Mouse (Mus musculus) hindbrain, embryonic 11.5 days (tissue): ENCODE data around the gene Moap1. TPM values are rescaled to one million over a fixed set of nuclear protein-coding genes. Genes with fewer than 3 reads are reported as not detected.

Source experiments
- ATAC-seq: fragments of 200-750 bp; cut with Nextera tagmentation; 2 replicates; pipeline ENCODE4 v1.8.0; 2017; ENCODE audit warnings: mild to moderate bottlenecking, moderate TSS enrichment, moderate library complexity; ENCODE audit not compliant: low FRiP score
- DNase-seq: peaks from one replicate; pipeline ENCODE4 v3.0.0-alpha.2; 2015; ENCODE audit warnings: low spot score
- H3K27ac ChIP-seq: fragments of 300-500 bp; sonication (generic); 2 replicates; pipeline ENCODE4 v1.5.1; 2014; ENCODE audit warnings: mild to moderate bottlenecking, low read depth, low read length
- H3K27me3 ChIP-seq: fragments of 300-500 bp; sonication (generic); 2 replicates; pipeline ENCODE4 v1.6.1; 2014; ENCODE audit warnings: mild to moderate bottlenecking, low read length, moderate library complexity, mixed read lengths; ENCODE audit not compliant: control insufficient read depth, insufficient read depth
- H3K36me3 ChIP-seq: fragments of 300-500 bp; sonication (generic); 2 replicates; pipeline ENCODE4 v1.6.1; 2014; ENCODE audit warnings: mild to moderate bottlenecking, low read length, moderate library complexity, mixed read lengths; ENCODE audit not compliant: control insufficient read depth, insufficient read depth
- H3K4me1 ChIP-seq: fragments of 300-500 bp; sonication (generic); replicated peaks from 2 replicates; pipeline ENCODE4 v1.6.1; 2014; ENCODE audit warnings: low read length, mixed read lengths; ENCODE audit not compliant: control insufficient read depth, insufficient read depth
- H3K4me2 ChIP-seq: fragments of 300-500 bp; sonication (generic); replicated peaks from 2 replicates; pipeline ENCODE4 v1.6.1; 2014; ENCODE audit warnings: mild to moderate bottlenecking, low read depth, low read length
- H3K4me3 ChIP-seq: fragments of 300-500 bp; sonication (generic); 2 replicates; pipeline ENCODE4 v1.5.1; 2014; ENCODE audit warnings: low read depth, low read length
- H3K9ac ChIP-seq: fragments of 300-500 bp; sonication (generic); 2 replicates; pipeline ENCODE4 v1.6.1; 2014; ENCODE audit warnings: low read depth, low read length
- H3K9me3 ChIP-seq: fragments of 300-500 bp; sonication (generic); 2 replicates; pipeline ENCODE4 v1.6.1; 2016; ENCODE audit warnings: low read length; ENCODE audit not compliant: control insufficient read depth
- WGBS: fragments of 180-500 bp; shearing (Covaris S2); extraction: QIAGEN DNeasy Blood & Tissue Kit; methylation state at CpG from one replicate; pipeline ENCODE4 v1.1.7; 2014; 5-methylcytosine and 5-hydroxymethylcytosine counted together
- polyA plus RNA-seq: library from polyadenylated mRNA; unstranded; fragments of >200 nt; fragmentation: Nextera tagmentation; extraction: Ambion mirVana; gene quantifications from 2 replicates; pipeline ENCODE4 v1.2.1, GENCODE M21; 2014

Gene Moap1
- polyA plus RNA-seq, 1 experiment from 2014 or later: 35.7 TPM

GRCm38 (mm10) chr12:102714654-102715395 is 28.6 kb downstream of the Moap1 start:
- no peaks in the 10 kb centered on the region for H3K36me3 ChIP-seq
- no peak overlapping the region for H3K4me2 ChIP-seq
- H3K27me3 ChIP-seq: no peaks in the 10 kb centered on the region
- no peak overlapping the region for H3K27ac ChIP-seq
- no peak for DNase-seq
- H3K4me3 ChIP-seq: no peak overlapping the region
- WGBS: 84% methylated on average over 10 of the region's 10 CpGs
- ATAC-seq: no peak
- H3K9ac ChIP-seq: no peak overlapping the region
- H3K9me3 ChIP-seq: no peaks in the 10 kb centered on the region
- no peaks in the 10 kb centered on the region for H3K4me1 ChIP-seq

- no peaks in the 10 kb centered on the region for H3K27me3 ChIP-seq
- H3K36me3 ChIP-seq: no peaks in the 10 kb centered on the region
- no peak overlapping the region for H3K4me2 ChIP-seq
- no peak for ATAC-seq
- H3K9me3 ChIP-seq: no peaks in the 10 kb centered on the region
- no peaks in the 10 kb centered on the region for H3K4me1 ChIP-seq
- H3K9ac ChIP-seq: no peak overlapping the region
- no peak for DNase-seq
- no peak overlapping the region for H3K4me3 ChIP-seq
- H3K27ac ChIP-seq: no peak overlapping the region
- 54% methylated on average over 2 of the region's 2 CpGs for WGBS
These were observed 29.3 kb downstream of the Moap1 start for GRCm38 (mm10) chr12:102714116-102714515.

GRCm38 (mm10) chr12:102713153-102713865 is 30.2 kb downstream of the Moap1 start:
- 82% methylated on average over 20 of the region's 20 CpGs for WGBS
- Histone ChIP-seq H3K9me3 (no peaks in the 10 kb centered on the region), H3K27me3 (no peaks in the 10 kb centered on the region), H3K9ac (no peak overlapping the region), H3K36me3 (no peaks in the 10 kb centered on the region), H3K4me3 (no peak overlapping the region), H3K4me2 (no peak overlapping the region), H3K4me1 (no peaks in the 10 kb centered on the region), H3K27ac (no peak overlapping the region)
- DNase-seq (no peak), ATAC-seq (no peak)

GRCm38 (mm10) chr12:102710851-102711375 is 32.5 kb downstream of the Moap1 start:
- H3K4me3 ChIP-seq: no peak overlapping the region
- DNase-seq: no peak
- H3K27ac ChIP-seq: no peak overlapping the region
- H3K9me3 ChIP-seq: no peaks in the 10 kb centered on the region
- H3K9ac ChIP-seq: no peak overlapping the region
- no peaks in the 10 kb centered on the region for H3K4me1 ChIP-seq
- WGBS: 70% methylated on average over 4 of the region's 4 CpGs
- H3K4me2 ChIP-seq: no peak overlapping the region
- ATAC-seq: no peak
- no peaks in the 10 kb centered on the region for H3K36me3 ChIP-seq
- no peaks in the 10 kb centered on the region for H3K27me3 ChIP-seq

GRCm38 (mm10) chr12:102709896-102710295 is 33.6 kb downstream of the Moap1 start:
- H3K4me2 ChIP-seq: no peak overlapping the region
- no peaks in the 10 kb centered on the region for H3K9me3 ChIP-seq
- DNase-seq (no peak), ATAC-seq (no peak)
- no peaks in the 10 kb centered on the region for H3K36me3 ChIP-seq
- 85% methylated on average over 5 of the region's 5 CpGs for WGBS
- no peaks in the 10 kb centered on the region for H3K27me3 ChIP-seq
- no peak overlapping the region for H3K4me3 ChIP-seq
- H3K27ac ChIP-seq: no peak overlapping the region
- no peak overlapping the region for H3K9ac ChIP-seq
- peaks cover 2% of the 10 kb centered on the region; the same call in 1 of the 2 replicates for H3K4me1 ChIP-seq

GRCm38 (mm10) chr12:102708220-102708619 is 35.2 kb downstream of the Moap1 start:
- H3K27ac ChIP-seq: no peak overlapping the region
- DNase-seq (no peak), ATAC-seq (no peak)
- H3K9ac ChIP-seq: no peak overlapping the region
- no peaks in the 10 kb centered on the region for H3K9me3 ChIP-seq
- no peak overlapping the region for H3K4me2 ChIP-seq
- H3K4me1 ChIP-seq: peaks cover 4% of the 10 kb centered on the region
- H3K36me3 ChIP-seq: no peaks in the 10 kb centered on the region
- H3K4me3 ChIP-seq: no peak overlapping the region
- whole genome bisulfite sequencing: 78% methylated on average over 11 of the region's 11 CpGs
- no peaks in the 10 kb centered on the region for H3K27me3 ChIP-seq

- Histone ChIP-seq H3K4me2 (no peak overlapping the region), H3K4me3 (no peak overlapping the region), H3K9ac (no peak overlapping the region), H3K27me3 (no peaks in the 10 kb centered on the region), H3K36me3 (no peaks in the 10 kb centered on the region), H3K4me1 (peaks cover 9% of the 10 kb centered on the region), H3K27ac (no peak overlapping the region), H3K9me3 (no peaks in the 10 kb centered on the region)
- ATAC-seq (no peak), DNase-seq (no peak)
- 89% methylated on average over 10 of the region's 10 CpGs for WGBS
These were observed 36.5 kb downstream of the Moap1 start for GRCm38 (mm10) chr12:102706833-102707463.

GRCm38 (mm10) chr12:102705906-102706640 is 37.4 kb downstream of the Moap1 start:
- Histone ChIP-seq H3K4me1 (peaks cover 9% of the 10 kb centered on the region), H3K9ac (peak overlapping the region; percentile 80; the same call in 1 of the 2 replicates), H3K9me3 (no peaks in the 10 kb centered on the region), H3K27ac (peak overlapping the region; percentile 3; the same call in 1 of the 2 replicates), H3K36me3 (no peaks in the 10 kb centered on the region), H3K4me2 (peak overlapping the region; percentile 84), H3K4me3 (peak overlapping the region; percentile 77; the same call in 1 of the 2 replicates), H3K27me3 (no peaks in the 10 kb centered on the region)
- WGBS: 82% methylated on average over 6 of the region's 6 CpGs
- DNase-seq (no peak), ATAC-seq (no peak)
